ENCODE assay signal across 25 mouse cellular contexts in the genomic region with DNA sequence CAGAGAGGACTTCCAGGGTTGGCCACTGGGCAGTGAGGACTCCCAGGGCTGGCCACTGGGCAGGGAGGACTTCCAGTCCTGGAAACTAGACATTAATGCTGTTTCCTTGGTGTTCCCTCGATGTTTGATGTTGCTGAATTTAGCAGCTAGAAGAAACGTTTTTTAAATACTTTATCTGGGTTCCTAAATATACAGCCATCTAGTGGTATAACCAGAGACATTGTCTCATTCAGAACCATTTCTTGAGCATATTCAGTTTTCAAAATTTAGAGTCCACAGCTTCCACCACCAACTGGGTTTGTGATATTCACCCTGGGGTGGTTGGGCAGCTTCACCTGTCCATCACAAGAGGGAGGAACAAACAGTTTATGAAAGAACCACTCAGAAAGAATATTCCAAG. TPM values are rescaled to one million over a fixed set of nuclear protein-coding genes. Genes with fewer than 3 reads are reported as not detected.
"Had no signal": no experiment of that assay in that cellular context is flagged by ENCODE, and none has a peak within 500 bp of the region (broad histone marks: within the 10 kb centered on the region; RNA-seq: fewer than 3 reads in every experiment).

No protein-coding gene starts in this region.

- H3K36me3 ChIP-seq: midbrain, embryonic 10.5 days; midbrain, embryonic 12.5 days; midbrain, embryonic 15.5 days; neural tube, embryonic 13.5 days; neural tube, embryonic 15.5 days had no signal

- DNase-seq: lung, adult 18-20 months; lung, embryonic 14.5 days; lung, postnatal 10 days; lung, postnatal 4 days; retina, postnatal 1 day; right cerebral cortex, adult 18-20 months; right cerebral cortex, postnatal 25 days; right cerebral cortex, postnatal 4 days; spleen, adult 18-20 months; thymus, adult 18-20 months; thymus, postnatal 14 days; thymus, postnatal 36 days had no signal

- H3K9me3 ChIP-seq: midbrain, embryonic 10.5 days; midbrain, embryonic 12.5 days; midbrain, embryonic 15.5 days; neural tube, embryonic 13.5 days; neural tube, embryonic 15.5 days had no signal

- H3K4me2 ChIP-seq: lung, embryonic 14.5 days; midbrain, embryonic 12.5 days; midbrain, embryonic 15.5 days; neural tube, embryonic 13.5 days; neural tube, embryonic 15.5 days had no signal

- H3K4me1 ChIP-seq: midbrain, embryonic 12.5 days; midbrain, embryonic 15.5 days had no signal

- H3K27ac ChIP-seq: midbrain, embryonic 10.5 days; midbrain, embryonic 12.5 days; midbrain, embryonic 15.5 days; neural tube, embryonic 13.5 days; neural tube, embryonic 15.5 days had no signal

- H3K4me3 ChIP-seq: midbrain, embryonic 10.5 days; midbrain, embryonic 12.5 days; midbrain, embryonic 15.5 days; myocyte; neural tube, embryonic 13.5 days; neural tube, embryonic 15.5 days had no signal

- H3K9ac ChIP-seq: lung, embryonic 14.5 days; midbrain, embryonic 12.5 days; midbrain, embryonic 15.5 days; neural tube, embryonic 13.5 days; neural tube, embryonic 15.5 days had no signal

- ATAC-seq: midbrain, embryonic 15.5 days had no signal

- H3K27me3 ChIP-seq: midbrain, embryonic 15.5 days; neural tube, embryonic 13.5 days; neural tube, embryonic 15.5 days had no signal

RNA-seq across cellular contexts. Expression of gene Bhlhe23, which starts 34.3 kb away (rescaled TPM):
- total RNA-seq: megakaryocyte, adult 5-6 weeks; megakaryocyte-erythroid progenitor cell, adult 5-6 weeks had no signal
- polyA plus RNA-seq: liver, embryonic 16.5 days; lung, embryonic 14.5 days; lung, embryonic 16.5 days; myocyte; small intestine, adult 2 months; stomach, embryonic 14.5 days; stomach, embryonic 16.5 days had no signal
